Mouse (Mus musculus): ENCODE results near the gene Rmdn2. TPM values are rescaled to one million over a fixed set of nuclear protein-coding genes. Genes with fewer than 3 reads are reported as not detected.

Gene Rmdn2
- polyA plus RNA-seq, 1 experiment from 2014 or later, result 8.2 TPM

GRCm38 (mm10) chr17:79728585-79729503, 117.2 kb downstream of the Rmdn2 start:
- Histone ChIP-seq H3K4me3 (replicated peaks) (no peak overlapping the region), H3K27ac (replicated peaks) (no peak overlapping the region), H3K4me1 (peaks cover 12% of the 10 kb centered on the region; the same call in 1 of the 2 replicates), H3K4me2 (peak overlapping the region; percentile 35), H3K27me3 (replicated peaks) (no peaks in the 10 kb centered on the region), H3K9me3 (replicated peaks) (no peaks in the 10 kb centered on the region), H3K36me3 (no peaks in the 10 kb centered on the region), H3K9ac (replicated peaks) (no peak overlapping the region)
- 50% methylated on average over 16 of the region's 16 CpGs for WGBS
- no peak for ATAC-seq (ENCODE audit: low FRiP score)

GRCm38 (mm10) chr17:79730988-79731387, 119.3 kb downstream of the Rmdn2 start:
- Histone ChIP-seq H3K9ac (replicated peaks) (no peak overlapping the region), H3K9me3 (replicated peaks) (no peaks in the 10 kb centered on the region), H3K27me3 (replicated peaks) (no peaks in the 10 kb centered on the region), H3K4me2 (no peak overlapping the region), H3K27ac (replicated peaks) (no peak overlapping the region), H3K4me1 (peaks cover 12% of the 10 kb centered on the region; the same call in 1 of the 2 replicates), H3K4me3 (replicated peaks) (no peak overlapping the region), H3K36me3 (no peaks in the 10 kb centered on the region)
- 74% methylated on average over 8 of the region's 8 CpGs for WGBS
- no peak for ATAC-seq (ENCODE audit: low FRiP score)

GRCm38 (mm10) chr17:79733039-79733438, 121.4 kb downstream of the Rmdn2 start:
- no peak overlapping the region for H3K9ac ChIP-seq (replicated peaks)
- H3K4me2 ChIP-seq, result no peak overlapping the region
- H3K27ac ChIP-seq (replicated peaks), result no peak overlapping the region
- ATAC-seq (ENCODE audit: low FRiP score), result no peak
- 60% methylated on average over 4 of the region's 4 CpGs for WGBS
- no peak overlapping the region for H3K4me3 ChIP-seq (replicated peaks)
- H3K4me1 ChIP-seq, result peaks cover 11% of the 10 kb centered on the region; the same call in 1 of the 2 replicates
- H3K9me3 ChIP-seq (replicated peaks), result no peaks in the 10 kb centered on the region
- H3K27me3 ChIP-seq (replicated peaks), result no peaks in the 10 kb centered on the region
- no peaks in the 10 kb centered on the region for H3K36me3 ChIP-seq

- ATAC-seq (ENCODE audit: low FRiP score), result no peak
- Histone ChIP-seq H3K27ac (replicated peaks) (no peak overlapping the region), H3K4me1 (no peaks in the 10 kb centered on the region), H3K9ac (replicated peaks) (no peak overlapping the region), H3K36me3 (no peaks in the 10 kb centered on the region), H3K9me3 (replicated peaks) (no peaks in the 10 kb centered on the region), H3K27me3 (replicated peaks) (no peaks in the 10 kb centered on the region), H3K4me2 (no peak overlapping the region), H3K4me3 (replicated peaks) (no peak overlapping the region)
- 81% methylated on average over 3 of the region's 3 CpGs for WGBS
Measured at GRCm38 (mm10) chr17:79737598-79737997, 125.9 kb downstream of the Rmdn2 start.

GRCm38 (mm10) chr17:79738847-79739498, 127.3 kb downstream of the Rmdn2 start:
- Histone ChIP-seq H3K9me3 (replicated peaks) (no peaks in the 10 kb centered on the region), H3K4me1 (no peaks in the 10 kb centered on the region), H3K4me2 (no peak overlapping the region), H3K36me3 (no peaks in the 10 kb centered on the region), H3K4me3 (replicated peaks) (no peak overlapping the region), H3K9ac (replicated peaks) (no peak overlapping the region), H3K27ac (replicated peaks) (no peak overlapping the region), H3K27me3 (replicated peaks) (no peaks in the 10 kb centered on the region)
- WGBS, result 72% methylated on average over 5 of the region's 5 CpGs
- no peak for ATAC-seq (ENCODE audit: low FRiP score)

- peaks cover 5% of the 10 kb centered on the region; the same call in 1 of the 2 replicates for H3K4me1 ChIP-seq
- H3K4me2 ChIP-seq, result no peak overlapping the region
- H3K9ac ChIP-seq (replicated peaks), result no peak overlapping the region
- no peaks in the 10 kb centered on the region for H3K36me3 ChIP-seq
- H3K9me3 ChIP-seq (replicated peaks), result no peaks in the 10 kb centered on the region
- no peaks in the 10 kb centered on the region for H3K27me3 ChIP-seq (replicated peaks)
- H3K27ac ChIP-seq (replicated peaks), result no peak overlapping the region
- no peak for ATAC-seq (ENCODE audit: low FRiP score)
- H3K4me3 ChIP-seq (replicated peaks), result no peak overlapping the region
- 86% methylated on average over 5 of the region's 5 CpGs for WGBS
Measured at GRCm38 (mm10) chr17:79742635-79743034, 131.0 kb downstream of the Rmdn2 start.

Other genes with a start within 250 kb of the Rmdn2 start
- gene Cyp1b1, start 103.2 kb downstream of the Rmdn2 start, polyA plus RNA-seq (2015; fragmentation: Nextera tagmentation; extraction: Ambion mirVana), result 5.6 and 6.1 TPM in 2 replicates

Measured in neural tube, embryonic 15.5 days (tissue).